Mouse (Mus musculus) small intestine, adult 2 months (tissue): Measurements from ENCODE around the gene Lrrc58.

Experiments used
- CTCF ChIP-seq: fragments of 200-500 bp; IDR thresholded peaks from 2 replicates; pipeline ENCODE4 v1.5.1; 2012; ENCODE audit warnings: low read depth, mild to moderate bottlenecking, control low read depth, inconsistent platforms, low read length, moderate library complexity, mixed read lengths; ENCODE audit not compliant: insufficient replicate concordance, insufficient read length; ENCODE audit errors: extremely low read depth
- POLR2A ChIP-seq: fragments of 200-500 bp; IDR thresholded peaks from 2 replicates; pipeline ENCODE4 v1.6.1; 2012; ENCODE audit warnings: low read depth, mild to moderate bottlenecking, control low read depth, inconsistent platforms, low read length, moderate library complexity

DNA sequence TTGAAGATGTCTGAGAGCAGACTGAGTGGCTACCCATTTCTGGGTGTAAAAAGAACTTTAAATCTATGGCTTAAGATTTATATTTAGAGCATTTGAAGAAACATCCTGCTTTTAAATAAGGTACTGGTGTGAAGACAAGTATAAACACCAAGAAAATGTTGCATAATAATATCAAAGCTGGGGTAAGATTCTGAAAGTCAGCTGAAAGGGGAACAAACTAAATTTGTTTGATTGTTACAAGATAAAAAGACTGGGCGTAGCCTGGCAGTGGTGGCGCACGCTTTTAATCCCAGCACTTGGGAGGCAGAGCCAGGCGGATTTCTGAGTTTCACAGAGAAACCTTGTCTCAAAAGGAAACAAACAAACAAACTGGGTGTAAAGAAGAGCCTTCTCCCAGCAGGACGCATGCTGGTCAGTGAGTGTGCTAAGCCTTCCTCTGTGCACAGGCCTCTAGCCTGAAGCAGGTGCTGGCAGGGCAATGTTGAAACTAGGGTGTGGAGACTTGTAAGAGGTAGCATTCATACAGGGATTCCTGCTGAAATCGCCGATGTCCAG lies 10.8 kb downstream of the Lrrc58 start:
- no peak for TF ChIP-seq CTCF
- TF ChIP-seq POLR2A = no peak
